23 mouse cellular contexts compared by ENCODE assay signal in genomic region chr10:125290320-125290719, GRCm38 (mm10).
"Had no signal": no experiment of that assay in that cellular context is flagged by ENCODE, and none has a peak within 500 bp of the region (broad histone marks: within the 10 kb centered on the region; RNA-seq: fewer than 3 reads in every experiment).

No protein-coding gene starts in this region.

- DNase-seq: gastrocnemius, postnatal 14 days; gastrocnemius, postnatal 36 days; heart, adult 18-20 months; heart, postnatal 10 days; heart, postnatal 4 days; kidney, adult 18-20 months; kidney, adult 8-10 months; kidney, postnatal 10 days; kidney, postnatal 36 days; layer of hippocampus, adult 9-11 months; layer of hippocampus, postnatal 36 days; left cerebral cortex, postnatal 4 days had no signal

- ATAC-seq: hindbrain, embryonic 16.5 days; inflammation-experienced regulatory T-cells, adult 6 months; intestine, embryonic 15.5 days; intestine, postnatal 0 days had no signal

- H3K27me3 ChIP-seq: heart, embryonic 12.5 days; hindbrain, embryonic 12.5 days; intestine, embryonic 15.5 days; limb, embryonic 13.5 days; limb, embryonic 15.5 days had no signal

- H3K4me3 ChIP-seq: heart, embryonic 10.5 days; heart, embryonic 12.5 days; hindbrain, embryonic 10.5 days; hindbrain, embryonic 12.5 days; intestine, embryonic 15.5 days; limb, embryonic 13.5 days; limb, embryonic 15.5 days had no signal

- H3K4me1 ChIP-seq: heart, embryonic 10.5 days; heart, embryonic 12.5 days; hindbrain, embryonic 10.5 days; hindbrain, embryonic 12.5 days; intestine, embryonic 15.5 days; limb, embryonic 13.5 days; limb, embryonic 15.5 days had no signal

- H3K27ac ChIP-seq: heart, embryonic 10.5 days; hindbrain, embryonic 10.5 days; hindbrain, embryonic 12.5 days; hindbrain, embryonic 14.5 days; intestine, embryonic 15.5 days; limb, embryonic 13.5 days; limb, embryonic 15.5 days had no signal

- H3K36me3 ChIP-seq: heart, embryonic 10.5 days; heart, embryonic 12.5 days; hindbrain, embryonic 10.5 days; hindbrain, embryonic 12.5 days; intestine, embryonic 15.5 days; limb, embryonic 13.5 days; limb, embryonic 15.5 days had no signal
